Mouse (Mus musculus) hindbrain, embryonic 10.5 days (tissue): ENCODE measurements around the gene Ranbp1. TPM values are rescaled to one million over a fixed set of nuclear protein-coding genes. Genes with fewer than 3 reads are reported as not detected.

Experiments
- DNase-seq: peaks from one replicate; pipeline ENCODE4 v3.0.0-alpha.2; 2017; ENCODE audit warnings: low spot score
- H3K27ac ChIP-seq: fragments of 300-500 bp; sonication (generic); 2 replicates; pipeline ENCODE4 v1.5.1; 2016; ENCODE audit warnings: mild to moderate bottlenecking, moderate library complexity
- H3K27me3 ChIP-seq: fragments of 300-500 bp; sonication (generic); 2 replicates; pipeline ENCODE4 v1.6.1; 2016; ENCODE audit warnings: mild to moderate bottlenecking; ENCODE audit not compliant: poor library complexity, insufficient read depth, severe bottlenecking
- H3K36me3 ChIP-seq: fragments of 300-500 bp; sonication (generic); 2 replicates; pipeline ENCODE4 v1.6.1; 2016; ENCODE audit warnings: mild to moderate bottlenecking, moderate library complexity
- H3K4me1 ChIP-seq: fragments of 300-500 bp; sonication (generic); replicated peaks from 2 replicates; pipeline ENCODE4 v1.6.1; 2016; ENCODE audit warnings: mild to moderate bottlenecking
- H3K4me3 ChIP-seq: fragments of 300-500 bp; sonication (generic); 2 replicates; pipeline ENCODE4 v1.5.1; 2016; ENCODE audit warnings: mild to moderate bottlenecking, moderate library complexity
- H3K9me3 ChIP-seq: fragments of 300-500 bp; sonication (generic); 2 replicates; pipeline ENCODE4 v1.6.1; 2016; ENCODE audit warnings: mild to moderate bottlenecking, moderate library complexity
- WGBS: fragments of 180-500 bp; shearing (Covaris S2); methylation state at CpG from one replicate; pipeline ENCODE4 v1.1.7; 2016; 5-methylcytosine and 5-hydroxymethylcytosine counted together
- polyA plus RNA-seq: library from polyadenylated mRNA; unstranded; fragments of >200 nt; fragmentation: Nextera tagmentation; extraction: Ambion mirVana; gene quantifications from 2 replicates; pipeline ENCODE4 v1.2.1, GENCODE M21; 2016

Gene Ranbp1
- polyA plus RNA-seq, 1 experiment from 2014 or later = 1,091 TPM

DNA sequence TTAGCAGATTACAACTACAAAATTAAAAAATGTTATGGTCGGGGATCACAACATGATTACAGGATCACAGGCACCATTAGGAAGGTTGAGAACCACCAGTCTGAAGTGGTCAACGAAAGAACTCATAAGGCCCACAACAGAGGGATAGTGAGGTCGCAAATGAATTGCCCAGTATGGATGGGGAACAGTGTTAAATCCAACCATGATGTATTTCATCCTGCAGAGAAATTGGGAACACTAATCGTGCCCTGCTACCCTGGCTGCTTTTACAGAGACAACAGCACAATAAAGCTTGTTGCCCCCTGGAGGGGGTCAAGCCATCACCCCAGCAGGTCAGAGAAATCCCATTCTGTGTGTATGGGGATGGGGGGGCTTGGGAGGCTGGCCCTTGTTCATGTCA lies 1.7 kb upstream of the Ranbp1 start:
- no peaks in the 10 kb centered on the region for H3K27me3 ChIP-seq
- 56% methylated on average over 4 of the region's 4 CpGs for WGBS
- peaks cover 49% of the 10 kb centered on the region for H3K4me1 ChIP-seq
- H3K9me3 ChIP-seq = no peaks in the 10 kb centered on the region
- peak overlapping the region; percentile 95 for H3K4me3 ChIP-seq
- DNase-seq = no peak
- H3K36me3 ChIP-seq = peaks cover 77% of the 10 kb centered on the region
- peak overlapping the region; percentile 98 for H3K27ac ChIP-seq

DNA sequence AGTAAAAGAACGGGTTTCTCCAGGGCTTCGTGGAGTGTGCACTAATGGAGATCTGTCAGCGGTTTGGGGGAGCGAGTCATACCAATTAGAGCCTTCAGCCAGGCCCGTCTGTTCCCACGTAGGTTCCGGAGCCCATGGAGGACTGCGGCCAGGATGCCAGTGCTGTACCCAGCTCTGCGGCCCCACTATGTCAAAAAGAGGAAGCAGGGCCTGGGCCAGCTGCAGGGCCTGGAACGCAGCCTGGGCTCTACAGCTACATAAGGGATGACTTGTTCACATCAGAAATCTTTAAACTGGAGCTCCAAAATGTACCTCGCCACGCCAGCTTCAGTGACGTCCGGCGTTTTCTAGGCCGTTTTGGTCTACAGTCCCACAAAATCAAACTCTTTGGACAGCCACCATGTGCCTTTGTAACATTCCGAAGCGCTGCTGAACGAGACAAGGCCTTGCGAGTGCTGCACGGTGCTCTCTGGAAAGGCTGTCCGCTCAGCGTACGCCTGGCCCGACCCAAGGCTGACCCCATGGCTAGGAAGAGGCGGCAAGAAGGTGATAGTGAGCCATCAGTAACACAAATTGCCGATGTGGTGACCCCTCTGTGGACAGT lies 934 bp upstream of the Ranbp1 start:
- Histone ChIP-seq H3K27ac (peak overlapping the region; percentile 98), H3K4me3 (peak overlapping the region; percentile 95), H3K27me3 (no peaks in the 10 kb centered on the region), H3K9me3 (no peaks in the 10 kb centered on the region), H3K36me3 (peaks cover 77% of the 10 kb centered on the region), H3K4me1 (peaks cover 49% of the 10 kb centered on the region)
- WGBS = 9% methylated on average over 27 of the region's 27 CpGs
- DNase-seq = no peak

DNA sequence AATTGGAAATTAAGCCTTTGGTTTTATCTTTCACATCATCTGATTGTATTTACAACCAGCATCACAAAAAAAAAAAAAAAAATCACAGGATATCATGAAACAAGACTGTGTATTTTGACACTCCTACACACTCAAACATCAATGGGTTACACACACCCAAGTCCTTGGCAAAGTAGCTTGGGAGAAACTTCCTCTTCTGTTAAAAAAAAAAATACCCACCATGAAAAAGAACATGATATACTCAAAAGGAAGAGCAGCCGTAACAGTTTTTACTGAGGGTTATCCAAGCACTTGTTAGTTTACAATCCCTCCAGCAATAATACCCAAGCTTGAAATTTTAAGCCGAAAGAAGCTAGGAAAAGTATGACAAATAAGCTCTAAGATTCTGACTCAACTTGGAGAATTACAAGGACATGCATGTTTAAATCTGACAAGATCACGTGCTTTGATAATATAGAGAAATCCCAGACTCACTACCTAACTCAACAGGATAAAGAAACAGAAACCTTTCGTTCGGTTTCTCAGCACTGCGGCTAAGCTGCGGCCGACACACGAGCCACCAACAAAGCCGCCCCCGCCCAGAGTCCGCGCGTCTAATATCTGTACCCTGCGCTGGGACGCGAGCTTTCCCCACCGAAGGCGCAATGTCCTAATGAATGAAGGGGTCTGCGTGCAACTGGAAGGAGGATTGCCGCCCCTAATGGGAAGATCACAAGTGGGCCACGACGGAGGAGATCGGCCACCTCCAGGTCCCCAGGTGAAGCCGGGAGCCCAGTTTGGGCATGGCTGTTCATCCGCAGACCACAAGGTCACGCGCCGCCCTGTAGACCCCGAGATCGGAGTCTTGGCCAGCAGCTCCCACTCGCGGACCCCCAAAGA lies 772 bp downstream of the Ranbp1 start:
- H3K27me3 ChIP-seq = no peaks in the 10 kb centered on the region
- WGBS = 1% methylated on average over 33 of the region's 33 CpGs
- DNase-seq = no peak
- peaks cover 49% of the 10 kb centered on the region for H3K4me1 ChIP-seq
- peak overlapping the region; percentile 95 for H3K4me3 ChIP-seq
- no peaks in the 10 kb centered on the region for H3K9me3 ChIP-seq
- H3K27ac ChIP-seq = peak overlapping the region; percentile 98
- H3K36me3 ChIP-seq = peaks cover 77% of the 10 kb centered on the region

DNA sequence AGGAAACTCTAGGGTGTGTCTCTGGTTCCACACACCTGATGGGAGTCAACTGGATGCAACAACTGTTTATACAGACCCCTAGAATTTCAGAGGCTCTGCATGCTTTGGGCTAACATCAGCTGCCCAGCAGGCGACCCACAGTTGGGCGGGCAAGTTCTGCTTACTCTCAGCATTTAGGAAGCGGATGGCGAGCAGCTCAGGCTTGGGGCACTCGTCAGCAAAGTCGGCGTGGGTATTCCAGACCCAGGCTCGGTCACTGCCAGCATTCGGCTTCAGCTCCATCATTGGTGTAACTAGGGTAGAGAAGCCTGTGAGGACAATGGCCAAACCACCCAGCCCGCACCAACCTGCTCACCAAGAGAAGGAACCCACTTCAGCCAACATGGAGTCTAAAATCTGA lies 7.0 kb downstream of the Ranbp1 start:
- H3K9me3 ChIP-seq = no peaks in the 10 kb centered on the region
- H3K27me3 ChIP-seq = no peaks in the 10 kb centered on the region
- no peak for DNase-seq
- 93% methylated on average over 10 of the region's 10 CpGs for whole genome bisulfite sequencing
- H3K4me1 ChIP-seq = peaks cover 13% of the 10 kb centered on the region
- H3K4me3 ChIP-seq = no peak overlapping the region
- peaks cover 94% of the 10 kb centered on the region for H3K36me3 ChIP-seq
- H3K27ac ChIP-seq = no peak overlapping the region

DNA sequence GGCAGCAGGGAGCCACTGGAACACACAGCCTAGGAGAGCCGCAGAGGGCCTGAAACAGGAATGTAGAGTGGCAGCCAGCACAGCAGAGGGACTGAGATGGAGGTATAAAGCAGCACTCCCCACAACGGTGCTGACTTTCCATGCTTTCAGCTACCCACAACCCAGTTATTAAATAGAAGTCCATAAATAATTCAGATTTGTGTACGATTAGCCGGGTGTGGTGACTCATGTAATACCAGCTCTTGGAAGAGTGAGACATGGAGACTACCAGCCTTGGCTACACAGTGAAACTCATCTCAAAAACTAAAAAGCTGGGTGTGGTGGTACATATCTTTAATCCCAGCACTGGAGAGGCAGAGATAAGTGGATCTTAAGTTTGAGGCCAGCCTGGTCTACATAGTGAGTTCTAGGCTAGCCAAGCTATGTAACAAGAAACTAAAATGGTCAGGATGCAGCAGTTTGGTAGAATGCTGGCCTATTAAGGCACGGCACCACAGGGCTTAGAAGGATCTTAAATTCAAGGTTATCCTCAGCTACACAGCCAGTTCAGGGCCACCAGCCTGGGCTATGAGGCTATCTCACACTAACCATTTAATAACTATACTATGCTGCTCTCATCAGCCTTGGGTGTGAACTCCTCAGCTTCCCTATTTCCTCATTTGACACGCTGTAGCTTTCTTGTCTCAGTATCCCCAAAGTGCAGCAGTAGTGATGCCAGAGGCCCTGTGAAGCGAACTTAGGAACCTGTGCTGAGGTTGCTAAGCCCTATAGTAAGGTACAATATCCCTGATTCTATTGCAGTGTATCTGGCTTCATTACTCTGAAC lies 11.6 kb downstream of the Ranbp1 start:
- no peak for DNase-seq
- peaks cover 51% of the 10 kb centered on the region for H3K36me3 ChIP-seq
- no peaks in the 10 kb centered on the region for H3K9me3 ChIP-seq
- H3K4me3 ChIP-seq = no peak overlapping the region
- peaks cover 31% of the 10 kb centered on the region for H3K4me1 ChIP-seq
- no peak overlapping the region for H3K27ac ChIP-seq
- no peaks in the 10 kb centered on the region for H3K27me3 ChIP-seq
- WGBS = 77% methylated on average over 7 of the region's 7 CpGs

DNA sequence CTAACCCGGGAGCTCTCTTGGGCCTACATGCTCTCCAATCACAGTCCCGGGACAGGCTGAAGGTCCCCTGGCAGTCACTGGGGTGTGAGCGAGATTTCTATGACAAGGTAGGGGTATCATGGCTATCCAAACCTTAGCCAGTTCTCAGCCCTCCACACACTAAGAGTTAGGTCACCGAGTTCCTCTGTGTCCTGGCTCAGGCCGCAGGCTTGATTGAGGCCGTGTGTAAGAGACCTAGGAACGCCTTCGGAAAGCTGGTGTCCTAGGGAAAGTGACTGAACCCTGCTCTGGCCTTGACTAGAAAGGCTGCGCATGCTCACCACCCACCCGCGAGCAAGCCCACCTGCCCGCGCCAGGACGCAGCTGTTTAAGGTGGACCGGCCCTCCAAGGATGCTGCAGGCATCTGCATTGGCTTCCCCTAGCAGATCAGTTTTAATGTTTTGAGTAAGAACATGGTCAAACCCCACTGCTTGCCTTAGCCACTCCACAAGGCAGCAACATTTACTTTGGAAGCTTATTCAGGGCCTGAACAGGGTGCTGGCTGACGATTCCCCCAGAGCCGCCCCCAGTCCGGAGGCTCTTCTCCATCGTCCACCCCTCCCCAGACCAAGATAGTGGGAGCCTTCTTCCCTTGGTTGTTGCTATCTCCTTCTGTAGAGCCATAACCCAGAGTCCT lies 13.0 kb downstream of the Ranbp1 start:
- peak; percentile 72 for DNase-seq
- Histone ChIP-seq H3K27me3 (no peaks in the 10 kb centered on the region), H3K4me3 (peak overlapping the region; percentile 88), H3K9me3 (no peaks in the 10 kb centered on the region), H3K4me1 (peaks cover 31% of the 10 kb centered on the region), H3K27ac (peak overlapping the region; percentile 91), H3K36me3 (peaks cover 38% of the 10 kb centered on the region)
- WGBS = 8% methylated on average over 19 of the region's 19 CpGs

DNA sequence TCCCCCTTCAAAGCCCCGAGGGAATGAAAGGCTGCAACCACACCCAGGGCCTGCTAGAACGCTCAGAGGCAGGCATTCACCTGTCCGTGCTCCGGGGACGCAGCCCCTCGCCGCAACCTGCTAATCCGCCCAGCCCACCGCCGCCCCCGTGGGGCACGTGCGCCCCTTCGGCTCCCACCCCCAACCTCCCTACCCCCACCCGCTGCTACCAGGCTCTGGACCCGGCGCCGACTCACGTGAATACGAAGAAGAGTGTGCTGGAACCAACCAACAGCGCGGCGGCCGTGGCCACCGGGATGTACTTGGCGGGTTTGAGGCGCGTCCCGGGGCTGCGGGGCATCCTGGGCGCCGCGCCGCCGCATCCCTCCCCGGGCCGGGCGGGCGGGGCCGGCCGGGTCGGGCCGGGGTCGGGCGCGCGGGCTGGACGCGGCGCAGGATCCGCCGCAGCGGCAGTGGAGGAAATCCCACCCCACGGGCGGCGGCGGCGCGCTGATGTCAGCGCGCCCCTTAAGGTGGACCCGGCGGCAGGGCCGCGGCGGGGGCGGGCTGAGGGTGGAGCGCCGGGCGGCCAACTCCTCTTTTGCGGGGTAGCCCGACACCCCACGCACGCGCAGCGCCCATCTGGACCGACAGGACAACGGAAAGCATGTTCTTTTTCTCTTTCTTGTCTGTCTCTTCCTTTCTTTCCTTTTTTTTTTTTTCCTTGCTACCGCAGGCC lies 13.7 kb downstream of the Ranbp1 start, which contains the start of gene Zdhhc8:
Gene Zdhhc8, minus strand, starts transcription at position 466 of the 718 bp plus-strand sequence.
- H3K27me3 ChIP-seq = no peaks in the 10 kb centered on the region
- under 1% methylated on average over 79 of the region's 79 CpGs for WGBS
- peak within 1 kb of the TSS; percentile 88 for H3K4me3 ChIP-seq
- H3K27ac ChIP-seq = peak within 1 kb of the TSS; percentile 91
- H3K4me1 ChIP-seq = peaks cover 31% of the 10 kb centered on the region
- peaks cover 31% of the 10 kb centered on the region for H3K36me3 ChIP-seq
- peak; percentile 66 for DNase-seq
- no peaks in the 10 kb centered on the region for H3K9me3 ChIP-seq

DNA sequence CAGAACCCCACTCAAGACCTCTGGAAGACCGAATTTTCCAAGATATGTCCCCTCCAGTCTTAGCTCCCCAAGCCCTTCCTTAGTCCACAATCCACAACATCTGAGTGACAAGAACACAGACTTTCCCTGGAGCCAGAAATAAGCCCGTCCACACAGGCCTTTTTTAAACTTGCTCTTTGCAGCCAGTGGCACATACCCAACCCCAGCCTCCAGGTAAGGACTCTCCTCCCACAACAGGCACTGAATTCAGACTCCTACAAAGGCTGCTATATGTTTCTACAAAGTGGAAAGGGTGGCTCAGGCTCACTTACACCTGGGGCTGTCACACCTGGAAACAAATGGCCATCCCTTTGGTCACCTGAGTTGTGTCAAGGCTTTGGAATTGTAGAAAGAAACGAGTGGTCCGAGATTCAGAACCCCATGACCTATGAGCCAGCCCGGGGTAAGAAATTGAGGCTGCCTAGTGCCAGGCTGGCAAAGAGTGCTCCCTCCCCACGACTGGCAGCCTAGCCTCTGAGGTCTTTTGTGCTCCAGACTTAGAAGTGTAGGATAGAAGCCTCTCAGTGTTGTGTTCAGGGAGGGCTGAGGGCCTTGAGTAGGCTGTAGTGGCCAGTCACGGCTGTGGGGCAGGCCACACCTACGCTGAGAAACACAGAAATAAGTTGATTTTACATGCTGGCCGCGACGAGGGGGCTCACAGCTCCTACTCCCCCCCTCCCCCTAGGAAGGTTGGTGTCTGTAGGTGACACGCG lies 14.4 kb downstream of the Ranbp1 start:
- peak overlapping the region; percentile 91 for H3K27ac ChIP-seq
- 24% methylated on average over 13 of the region's 13 CpGs for WGBS
- no peaks in the 10 kb centered on the region for H3K9me3 ChIP-seq
- no peaks in the 10 kb centered on the region for H3K27me3 ChIP-seq
- H3K4me3 ChIP-seq = peak overlapping the region; percentile 88
- peaks cover 27% of the 10 kb centered on the region for H3K36me3 ChIP-seq
- peaks cover 38% of the 10 kb centered on the region for H3K4me1 ChIP-seq
- DNase-seq = no peak

DNA sequence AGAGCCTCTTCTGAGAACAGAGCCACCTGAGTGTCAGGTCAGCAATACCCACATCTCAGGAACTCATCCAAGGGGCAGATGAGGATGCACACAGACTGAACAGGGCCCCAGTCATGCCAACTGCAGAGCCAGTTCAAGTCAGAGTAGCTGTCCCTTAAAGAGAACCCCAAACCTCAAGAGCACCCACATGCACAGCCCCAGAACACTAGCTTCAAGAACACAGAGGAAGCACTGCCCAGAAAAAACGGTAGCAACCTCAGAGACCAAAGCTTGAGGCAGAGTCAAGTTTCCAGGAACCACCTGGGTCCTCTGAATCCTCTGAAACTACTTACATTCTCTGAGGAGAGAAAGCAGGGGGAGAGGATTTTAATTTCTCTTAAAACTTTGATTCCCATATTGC lies 15.1 kb downstream of the Ranbp1 start:
- Histone ChIP-seq H3K27ac (no peak overlapping the region), H3K4me3 (peak overlapping the region; percentile 88), H3K9me3 (no peaks in the 10 kb centered on the region), H3K4me1 (peaks cover 38% of the 10 kb centered on the region), H3K27me3 (no peaks in the 10 kb centered on the region), H3K36me3 (peaks cover 27% of the 10 kb centered on the region)
- DNase-seq = no peak
- WGBS = 54% methylated on average over 1 of the region's 1 CpGs

DNA sequence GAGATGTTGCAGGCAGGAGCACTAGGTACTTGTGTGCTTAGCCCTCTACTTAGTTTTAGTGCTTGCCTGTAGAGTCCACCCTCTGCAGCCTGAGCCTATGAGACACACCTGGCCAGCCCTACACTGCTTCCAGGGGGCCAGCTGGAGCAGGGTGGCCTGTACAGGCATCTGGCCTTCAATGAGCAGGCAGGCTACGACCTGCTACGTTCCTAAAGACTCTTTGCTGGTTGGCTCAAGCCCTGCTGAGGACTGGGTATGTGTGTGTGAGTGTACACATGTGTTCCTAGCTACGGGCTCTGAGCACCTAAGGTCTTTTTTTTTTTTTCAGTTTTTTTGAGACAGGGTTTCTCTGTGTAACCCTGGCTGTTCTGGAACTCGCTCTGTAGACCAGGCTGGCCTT lies 17.1 kb downstream of the Ranbp1 start:
- Histone ChIP-seq H3K27ac (no peak overlapping the region), H3K36me3 (peaks cover 34% of the 10 kb centered on the region), H3K27me3 (no peaks in the 10 kb centered on the region), H3K4me1 (peaks cover 36% of the 10 kb centered on the region), H3K4me3 (no peak overlapping the region), H3K9me3 (no peaks in the 10 kb centered on the region)
- no peak for DNase-seq
- 87% methylated on average over 4 of the region's 4 CpGs for WGBS

DNA sequence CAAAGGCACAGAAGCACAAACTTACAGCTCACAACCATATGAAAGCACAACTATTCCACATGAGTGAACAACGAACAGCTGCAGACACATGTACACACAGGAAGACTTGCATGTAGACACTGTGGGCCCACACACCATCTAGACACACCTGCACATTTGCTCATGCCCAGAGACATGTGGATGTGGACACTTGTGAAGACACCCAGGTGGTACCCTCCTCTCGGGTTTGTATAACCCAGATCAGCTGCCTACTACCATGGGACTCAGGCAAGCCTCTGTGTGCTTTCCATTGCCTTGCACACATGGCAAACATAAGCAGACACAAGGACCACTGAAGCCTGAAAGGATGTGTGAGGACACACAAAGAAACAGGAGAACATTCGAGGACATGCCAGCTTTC lies 17.5 kb downstream of the Ranbp1 start:
- no peaks in the 10 kb centered on the region for H3K9me3 ChIP-seq
- H3K4me1 ChIP-seq = peaks cover 32% of the 10 kb centered on the region
- no peak for DNase-seq
- 86% methylated on average over 3 of the region's 3 CpGs for WGBS
- no peak overlapping the region for H3K27ac ChIP-seq
- H3K27me3 ChIP-seq = no peaks in the 10 kb centered on the region
- peaks cover 38% of the 10 kb centered on the region for H3K36me3 ChIP-seq
- no peak overlapping the region for H3K4me3 ChIP-seq
